Mouse (Mus musculus) layer of hippocampus, adult 18-20 months (tissue): Measurements from ENCODE around the gene Fbxl3. TPM values are rescaled to one million over a fixed set of nuclear protein-coding genes. Genes with fewer than 3 reads are reported as not detected.
A peak's percentile ranks its signal among the peaks of the same experiment; 100 is the strongest.

Source experiments
- DNase-seq, 2 experiments: peaks; one replicate each; pipeline ENCODE4 v3.0.0; 2022; ENCODE audit warnings: low spot score in 2 of 2
- total RNA-seq, 2 experiments: library from RNA; stranded (reverse); gene quantifications; 2 replicates each; pipeline ENCODE4 v1.2.3; 2021

Fbxl3 gene
- total RNA-seq, 2 experiments from 2014 or later, result 97.2 to 101 TPM

GRCm38 (mm10) chr14:103086671-103087324, 12.6 kb downstream of the Fbxl3 start:
- DNase-seq, result no peak

GRCm38 (mm10) chr14:103085840-103086533, 13.4 kb downstream of the Fbxl3 start:
- DNase-seq, result no peak

DNA sequence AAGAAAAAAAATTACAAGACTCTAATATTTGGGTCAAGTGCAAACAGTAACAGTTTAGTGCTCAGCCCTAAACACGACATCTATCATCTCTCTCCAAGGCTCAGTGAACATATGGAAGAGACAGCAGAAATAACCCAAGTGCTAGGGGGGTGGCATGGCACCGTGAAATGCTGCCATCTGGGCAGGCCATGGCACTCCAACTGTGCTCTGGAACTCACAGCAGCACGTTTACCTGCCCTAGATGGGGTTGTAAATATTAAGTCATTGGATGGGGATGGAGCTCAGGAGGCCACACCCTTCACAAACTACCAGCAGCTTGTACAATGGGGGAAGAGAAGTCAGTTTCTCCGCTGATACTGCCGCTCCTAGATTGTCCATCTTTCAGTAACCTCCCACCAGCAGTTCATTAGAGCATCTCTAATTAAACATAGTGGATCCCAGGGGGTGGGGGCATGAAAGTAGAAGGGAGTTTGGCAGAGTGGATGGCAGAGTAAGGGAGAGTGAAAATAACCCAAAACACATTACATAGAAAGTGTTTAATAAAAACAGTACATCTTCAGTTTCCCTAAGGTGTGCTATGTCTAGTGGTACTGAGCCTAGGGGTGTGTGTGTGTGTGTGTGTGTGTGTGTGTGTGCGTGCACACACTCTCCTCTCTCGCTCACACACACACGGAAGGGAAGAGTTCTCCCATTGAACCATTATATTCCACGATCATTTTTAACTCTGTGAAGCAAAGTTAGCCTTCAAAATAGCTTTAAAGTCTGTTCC, 20.0 kb downstream of the Fbxl3 start:
- DNase-seq, result peak in 1 of 2 experiments; percentile 60

GRCm38 (mm10) chr14:103078006-103078912, 21.1 kb downstream of the Fbxl3 start:
- DNase-seq, result no peak

- no peak for DNase-seq
These were observed 21.9 kb downstream of the Fbxl3 start for GRCm38 (mm10) chr14:103077272-103078005.

DNA sequence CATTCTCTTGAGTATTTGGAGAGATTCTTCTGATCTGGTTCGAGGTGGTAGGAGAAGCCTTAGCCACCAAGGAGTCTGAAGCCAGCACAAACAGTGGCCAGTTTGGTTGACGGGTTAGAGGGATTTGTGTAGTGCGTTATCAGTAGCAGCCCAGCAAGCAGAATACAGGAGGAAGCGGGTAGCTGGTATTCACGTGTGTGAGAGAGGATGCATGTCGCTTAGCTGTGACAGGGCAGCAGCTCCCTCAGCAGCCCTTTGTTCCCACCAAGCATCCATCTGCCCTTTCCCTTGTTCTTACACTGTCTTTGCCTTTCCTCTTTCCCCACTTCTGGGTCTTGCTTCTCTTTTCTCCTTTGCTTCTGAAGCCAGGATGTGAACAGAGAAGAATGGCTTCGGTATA, 24.2 kb downstream of the Fbxl3 start:
- DNase-seq, result no peak

DNA sequence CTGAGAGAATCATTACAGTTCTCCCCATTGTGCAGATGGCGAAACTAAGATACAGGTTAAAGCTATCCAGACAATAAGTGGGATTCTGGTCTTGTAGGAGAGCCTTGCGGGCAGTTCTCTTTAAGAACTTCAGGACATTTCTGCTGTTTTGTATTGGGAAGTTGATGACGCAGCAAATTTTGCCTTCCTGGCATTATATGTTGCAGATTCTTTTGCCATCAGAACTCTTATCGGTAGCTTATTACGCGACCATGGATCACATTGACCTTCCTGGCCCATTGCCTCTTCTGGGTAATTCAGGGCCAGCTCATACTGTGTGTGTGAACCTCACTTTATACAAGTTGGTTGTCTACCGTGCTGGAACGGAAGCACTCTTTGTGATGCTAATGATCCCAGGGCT, 25.5 kb downstream of the Fbxl3 start:
- no peak for DNase-seq

DNA sequence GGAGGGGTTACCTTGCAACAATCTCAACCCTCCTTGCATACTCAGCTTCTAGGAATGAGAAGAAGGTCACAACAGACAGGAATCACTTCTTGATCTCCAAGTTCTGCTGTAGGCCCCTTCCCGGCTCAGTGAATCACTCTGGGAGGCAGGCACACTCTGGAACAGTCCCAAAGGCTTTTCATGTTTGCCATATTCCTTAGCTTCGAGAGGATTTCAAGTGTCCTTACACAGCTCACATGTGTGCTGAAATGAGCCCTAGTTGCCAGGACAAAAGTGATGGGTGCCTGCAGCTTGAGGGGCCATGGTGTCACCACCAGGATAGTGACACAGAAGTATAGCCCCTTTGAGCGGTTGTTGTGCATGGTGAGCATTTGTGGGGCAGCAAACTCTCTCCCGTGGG, 26.6 kb downstream of the Fbxl3 start:
- DNase-seq, result no peak

- DNase-seq, result no peak
These were observed 27.9 kb downstream of the Fbxl3 start for GRCm38 (mm10) chr14:103071471-103071870.

DNA sequence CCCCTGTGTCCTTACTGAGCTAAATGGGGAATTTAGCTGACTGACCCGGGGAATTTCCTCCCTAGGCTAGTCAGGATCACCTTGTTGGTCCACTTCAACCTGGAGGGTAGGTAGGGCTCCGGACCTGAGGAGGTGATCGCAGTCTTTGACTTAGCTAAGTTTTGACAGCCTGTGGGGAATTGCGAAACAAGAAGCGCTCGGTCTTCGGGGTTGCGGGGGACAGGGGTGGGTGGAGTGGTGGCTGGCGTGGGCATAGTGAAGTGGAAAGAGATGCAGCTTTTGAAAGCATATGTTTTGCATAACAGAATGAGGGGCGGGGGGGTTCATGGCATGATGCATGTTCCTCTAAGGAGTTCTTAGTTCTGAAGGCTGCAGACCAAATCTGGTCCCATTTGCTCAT, 28.6 kb downstream of the Fbxl3 start:
- peak in 1 of 2 experiments; percentile 35 for DNase-seq

DNA sequence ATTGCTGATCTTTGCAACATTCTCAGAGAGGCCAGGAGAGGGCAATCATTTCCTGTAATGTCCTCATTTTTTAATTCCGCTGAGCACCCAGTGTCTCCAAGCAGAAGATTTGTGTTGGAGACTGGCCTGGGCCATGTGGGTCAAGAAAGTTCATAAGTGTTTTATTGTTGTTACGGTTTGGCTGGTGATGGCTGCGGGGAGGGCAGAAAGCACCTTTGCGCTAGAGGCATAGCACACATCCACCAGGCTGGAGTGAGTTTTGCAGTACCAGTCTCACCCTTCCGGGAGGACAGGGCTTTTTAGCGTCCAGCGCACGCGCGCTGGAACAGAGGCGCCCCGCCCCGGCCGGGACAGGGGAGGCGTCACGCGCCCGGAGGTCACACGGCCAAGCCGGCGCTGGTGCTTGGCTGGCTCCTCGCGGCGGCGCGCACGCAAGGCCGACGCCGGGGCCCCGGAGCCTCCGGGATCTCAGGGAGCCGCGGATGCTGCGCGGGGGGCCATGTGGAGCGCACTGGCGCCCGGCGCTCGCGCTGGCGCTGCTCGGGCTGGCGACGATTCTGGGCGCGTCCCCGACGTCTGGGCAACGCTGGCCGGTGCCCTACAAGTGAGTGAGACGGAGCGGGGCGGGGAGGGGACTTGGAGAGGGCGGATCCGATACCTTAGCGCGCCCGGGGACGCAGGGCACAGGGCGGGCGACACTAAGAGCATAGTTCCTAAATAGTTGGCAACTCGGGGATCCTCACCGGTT, 29.3 kb downstream of the Fbxl3 start, which contains the start of gene Cln5:
Gene Cln5, plus strand, starts transcription at position 353 of the 748 bp plus-strand sequence.
- peak; percentile 87 to 90 for DNase-seq

DNA sequence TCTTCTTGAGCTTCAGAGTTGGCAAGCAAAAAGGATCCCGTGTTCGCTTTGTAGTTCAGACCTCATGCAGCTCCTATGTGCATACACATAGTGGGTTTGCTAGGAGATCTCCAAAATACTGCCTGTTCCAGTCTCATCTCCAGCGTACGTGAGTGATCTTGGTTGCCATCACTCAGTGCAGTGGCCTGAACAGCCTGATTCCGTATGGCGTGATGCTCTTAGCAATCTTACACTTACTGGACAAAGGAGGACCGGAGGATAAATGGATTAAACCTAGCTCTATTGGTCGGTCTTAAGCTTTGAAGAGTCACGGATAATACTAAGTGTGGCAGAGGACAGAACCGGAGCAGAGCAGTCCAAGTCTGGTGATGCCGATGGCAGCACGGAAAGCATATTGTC, 29.9 kb downstream of the Fbxl3 start:
- peak in 1 of 2 experiments; percentile 30 for DNase-seq

DNA sequence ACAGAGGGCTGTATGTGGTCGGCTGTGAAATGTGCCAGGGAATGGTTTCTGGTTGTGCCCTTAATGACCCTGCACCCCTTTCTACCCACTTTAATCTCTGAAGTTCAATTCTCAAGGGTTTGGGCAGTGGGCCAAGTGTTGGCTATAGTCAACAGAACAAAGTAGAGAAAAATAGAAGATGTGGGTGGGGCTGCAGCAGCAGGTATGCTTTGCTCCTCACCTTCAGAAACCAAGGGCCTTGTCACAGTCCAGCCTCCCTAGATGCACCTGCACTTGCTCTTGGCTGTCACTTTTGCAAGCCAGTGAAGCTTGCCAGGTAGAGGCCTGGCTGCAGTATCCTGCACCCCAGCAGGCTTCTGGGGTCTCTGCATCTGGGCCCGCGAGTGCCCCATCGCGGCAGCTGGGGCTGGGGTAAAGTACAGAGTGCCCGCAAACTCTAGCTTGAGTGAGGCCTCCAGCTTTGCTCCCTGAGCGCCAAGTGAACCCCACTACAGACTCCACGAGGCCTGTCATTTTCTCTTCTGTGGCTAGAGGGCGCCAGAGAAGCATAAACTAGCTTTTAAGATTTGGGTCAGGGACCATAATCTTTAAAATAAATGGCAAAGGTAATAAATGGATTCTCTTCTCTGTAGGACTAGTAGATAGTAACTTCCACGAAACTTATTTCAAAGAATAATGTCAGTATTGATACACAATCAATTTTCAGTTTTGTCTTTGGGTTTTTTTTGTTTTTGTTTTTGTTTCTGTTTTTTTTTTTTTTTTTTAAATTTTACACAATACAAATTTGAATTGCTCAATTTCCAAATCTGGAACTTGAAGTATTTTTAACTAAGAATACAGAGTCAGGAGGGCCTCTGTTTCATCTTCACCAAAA, 33.8 kb downstream of the Fbxl3 start:
- DNase-seq, result peak in 1 of 2 experiments; percentile 90

DNA sequence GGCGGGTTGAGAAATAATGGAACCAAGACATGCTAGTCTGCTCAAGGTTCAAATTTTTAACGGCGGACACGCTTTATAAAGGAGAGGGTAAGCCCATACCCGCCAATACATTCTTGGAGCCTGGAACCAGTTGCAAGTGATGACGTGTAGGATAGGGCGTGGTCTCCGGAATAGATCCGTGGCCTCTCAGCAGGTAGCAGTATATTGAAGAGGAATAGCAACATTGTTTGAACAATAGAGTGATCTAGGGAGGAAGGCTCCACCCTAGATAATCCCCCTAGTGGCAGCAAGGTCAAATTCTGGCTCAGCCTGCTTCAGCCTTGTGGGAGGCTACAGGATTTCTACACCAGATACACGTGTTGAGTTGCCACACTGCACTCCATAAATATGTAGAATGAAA, 39.9 kb downstream of the Fbxl3 start:
- no peak for DNase-seq

DNA sequence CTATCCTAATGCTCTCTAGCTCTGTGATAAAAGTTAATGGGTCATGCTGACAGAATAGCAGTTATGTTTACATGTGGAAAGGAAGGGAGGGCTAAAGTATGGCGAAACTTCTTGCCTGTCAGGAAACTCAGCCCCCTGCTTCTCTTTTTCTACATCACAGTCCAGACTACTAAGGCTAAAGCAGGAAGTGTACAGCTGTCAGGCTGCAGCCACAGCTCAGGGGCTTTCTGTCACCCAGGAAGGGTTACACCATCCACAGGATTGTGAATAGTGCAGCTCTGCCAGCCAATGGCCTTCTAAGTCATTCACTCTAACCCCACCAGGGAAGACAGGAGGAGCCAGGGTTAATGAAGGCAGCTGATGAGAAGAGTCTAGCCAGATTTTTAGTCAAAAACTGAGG, 40.4 kb downstream of the Fbxl3 start:
- DNase-seq, result no peak

- DNase-seq, result no peak
These were observed 42.8 kb downstream of the Fbxl3 start for GRCm38 (mm10) chr14:103056601-103057000.

GRCm38 (mm10) chr14:103054731-103055130, 44.6 kb downstream of the Fbxl3 start:
- no peak for DNase-seq

DNA sequence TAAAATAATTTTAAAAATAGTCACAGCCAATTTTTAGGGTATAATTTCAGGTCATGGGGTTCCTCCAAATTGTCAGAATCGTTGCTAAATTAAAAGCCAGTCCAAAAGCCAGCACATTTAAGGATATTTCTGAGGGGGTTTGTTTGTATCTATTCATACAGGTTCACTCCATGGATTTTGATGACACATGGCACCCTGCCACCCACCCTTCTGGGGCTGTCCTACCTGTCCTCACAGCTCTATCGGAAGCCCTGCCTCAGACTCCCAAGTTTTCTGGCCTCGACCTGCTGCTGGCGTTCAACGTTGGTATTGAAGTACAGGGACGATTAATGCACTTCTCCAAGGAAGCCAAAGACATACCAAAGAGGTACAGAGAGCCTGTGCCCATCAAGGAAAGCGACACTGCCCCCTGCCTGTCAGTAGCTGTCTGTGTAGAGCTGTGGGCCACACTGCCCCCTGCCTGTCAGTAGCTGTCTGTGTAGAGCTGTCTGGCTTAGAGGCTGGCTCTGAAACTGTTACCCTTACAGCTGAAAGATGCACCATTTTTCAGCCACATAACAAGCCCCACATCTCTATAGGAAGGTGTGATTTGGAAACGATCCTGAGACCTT, 48.1 kb downstream of the Fbxl3 start:
- peak; percentile 60 to 90 for DNase-seq
